Mouse (Mus musculus): ENCODE data around the gene Trmt1. TPM values are rescaled to one million over a fixed set of nuclear protein-coding genes. Genes with fewer than 3 reads are reported as not detected.
A peak's percentile ranks its signal among the peaks of the same experiment; 100 is the strongest.

Gene Trmt1
- polyA plus RNA-seq, 1 experiment from 2014 or later, result 27.7 TPM

DNA sequence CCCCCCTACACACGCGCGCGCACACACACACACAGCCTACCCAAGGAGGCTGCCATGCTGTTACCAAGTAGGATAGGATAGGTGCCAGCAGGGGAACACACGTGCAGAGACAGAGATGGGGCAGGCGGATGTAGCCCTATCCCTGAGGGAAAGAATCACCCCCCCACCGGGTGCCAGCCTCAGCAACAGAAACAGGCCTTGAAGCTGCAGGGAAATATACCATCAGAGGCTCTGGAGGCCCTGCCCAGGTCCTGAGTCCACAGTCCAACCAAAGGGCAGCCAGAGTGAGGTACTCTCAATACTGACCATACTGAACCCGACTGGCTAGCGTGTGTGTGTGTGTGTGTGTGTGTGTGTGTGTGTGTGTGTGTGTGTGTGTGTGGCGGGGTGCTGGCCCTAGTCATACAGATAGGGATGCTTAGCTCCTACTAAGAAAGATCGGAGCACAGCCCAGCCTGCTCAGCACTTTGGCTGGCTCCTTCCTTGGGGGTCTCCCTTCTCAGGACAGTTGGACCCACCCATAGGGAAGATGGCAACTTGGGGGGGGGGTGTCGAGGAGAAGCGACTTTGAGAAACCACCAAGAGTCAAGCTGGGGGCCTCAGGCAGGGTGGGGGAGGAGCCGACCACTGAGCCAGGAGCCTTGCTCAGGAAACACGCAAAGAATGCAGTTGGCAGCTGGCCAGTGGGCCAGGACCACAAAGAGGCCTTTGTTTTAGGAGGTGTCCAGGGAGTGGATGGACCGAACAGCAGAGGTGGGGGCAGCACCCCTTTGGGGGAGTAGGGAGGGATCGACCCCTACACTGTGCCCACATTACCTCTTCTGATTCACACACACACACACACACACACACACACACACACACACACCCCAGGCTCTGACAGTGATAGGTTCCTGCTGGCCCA, 57.7 kb downstream of the Trmt1 start:
- peaks cover 31% of the 10 kb centered on the region for H3K4me1 ChIP-seq (ENCODE audit: control insufficient read depth, low read depth, low read length)
- no peak overlapping the region for H3K4me3 ChIP-seq (ENCODE audit: low read depth, low read length)
- 32% methylated on average over 15 of the region's 17 CpGs for WGBS (ENCODE audit: insufficient replicate concordance)
- H3K9me3 ChIP-seq (replicated peaks; ENCODE audit: control insufficient read depth, low read length), result no peaks in the 10 kb centered on the region
- no peak overlapping the region for H3K4me2 ChIP-seq (ENCODE audit: low read depth, low read length)
- no peak overlapping the region for H3K27ac ChIP-seq (ENCODE audit: low read length)
- H3K36me3 ChIP-seq (ENCODE audit: control insufficient read depth, insufficient read depth), result no peaks in the 10 kb centered on the region
- H3K27me3 ChIP-seq (ENCODE audit: control insufficient read depth, insufficient read depth, low read depth, low read length), result peaks cover 14% of the 10 kb centered on the region
- H3K9ac ChIP-seq (ENCODE audit: low read depth, low read length), result no peak overlapping the region
- peak; percentile 54 for ATAC-seq (ENCODE audit: low read depth)

DNA sequence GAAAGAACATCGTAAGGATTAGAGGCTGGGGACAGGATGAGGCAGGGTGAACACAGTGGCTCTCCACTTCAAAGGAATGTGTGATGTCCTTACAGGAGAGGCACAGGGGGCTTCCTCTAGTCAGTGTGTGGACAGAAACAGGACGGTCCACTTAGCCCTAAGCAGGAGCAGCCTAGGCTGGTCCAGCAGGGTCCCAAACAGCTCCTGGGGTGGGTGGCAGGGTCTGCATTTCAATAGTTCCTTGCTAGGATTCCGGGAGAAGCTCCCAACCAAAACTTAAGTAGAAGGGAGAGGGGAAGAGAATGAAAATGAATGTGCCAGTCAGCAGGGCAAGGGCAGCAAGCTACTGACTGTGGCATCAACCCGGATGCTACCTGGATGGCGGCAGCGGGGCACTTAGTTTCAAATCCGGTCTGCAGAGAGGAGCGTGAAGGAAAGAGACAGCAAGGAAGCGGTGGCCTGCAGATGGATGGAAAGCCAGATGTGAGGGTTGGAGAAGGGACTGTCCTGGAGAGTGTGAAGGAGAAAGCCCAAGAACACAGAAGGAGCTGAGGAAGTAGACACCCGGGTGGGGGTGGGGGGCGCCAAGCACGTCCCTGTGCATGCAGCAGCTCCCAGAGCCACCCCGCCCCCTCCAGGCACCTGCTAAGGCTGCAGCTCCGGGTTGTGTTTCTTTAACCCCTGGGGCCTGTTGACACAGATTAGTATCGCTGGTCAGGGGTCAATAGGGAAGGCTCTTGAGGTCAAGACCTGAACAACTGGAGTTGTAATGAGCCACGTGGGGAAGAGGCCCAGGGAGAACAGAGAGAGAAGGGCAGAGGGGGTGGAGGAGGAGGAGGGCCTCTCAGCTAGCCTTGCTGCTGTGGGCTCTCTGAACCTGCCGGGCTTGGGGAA, 59.2 kb downstream of the Trmt1 start:
- no peak overlapping the region for H3K27ac ChIP-seq (ENCODE audit: low read length)
- no peak overlapping the region for H3K9ac ChIP-seq (ENCODE audit: low read depth, low read length)
- ATAC-seq (ENCODE audit: low read depth), result peak; percentile 62
- H3K4me1 ChIP-seq (ENCODE audit: control insufficient read depth, low read depth, low read length), result peaks cover 31% of the 10 kb centered on the region
- H3K27me3 ChIP-seq (ENCODE audit: control insufficient read depth, insufficient read depth, low read depth, low read length), result peaks cover 9% of the 10 kb centered on the region
- no peak overlapping the region for H3K4me2 ChIP-seq (ENCODE audit: low read depth, low read length)
- H3K4me3 ChIP-seq (ENCODE audit: low read depth, low read length), result no peak overlapping the region
- H3K36me3 ChIP-seq (ENCODE audit: control insufficient read depth, insufficient read depth), result no peaks in the 10 kb centered on the region
- H3K9me3 ChIP-seq (replicated peaks; ENCODE audit: control insufficient read depth, low read length), result no peaks in the 10 kb centered on the region
- 17% methylated on average over 17 of the region's 17 CpGs for WGBS (ENCODE audit: insufficient replicate concordance)

Other genes with a start within 250 kb of the Trmt1 start
- 17.3 and 20.3 TPM in 2 replicates for gene Ier2, start 23.5 kb upstream of the Trmt1 start, polyA plus RNA-seq (2015; fragmentation: Nextera tagmentation; extraction: Ambion mirVana)
- gene Nacc1, start 1.6 kb downstream of the Trmt1 start, polyA plus RNA-seq (2015; fragmentation: Nextera tagmentation; extraction: Ambion mirVana), result 5.4 and 6.3 TPM in 2 replicates
- gene Lyl1, start 15.2 kb downstream of the Trmt1 start, polyA plus RNA-seq (2015; fragmentation: Nextera tagmentation; extraction: Ambion mirVana), result 43.7 and 45.6 TPM in 2 replicates
- 7.0 and 7.8 TPM in 2 replicates for gene G430095P16Rik, start 36.7 kb downstream of the Trmt1 start, polyA plus RNA-seq (2015; fragmentation: Nextera tagmentation; extraction: Ambion mirVana)
- gene Nfix, start 114.0 kb downstream of the Trmt1 start, polyA plus RNA-seq (2015; fragmentation: Nextera tagmentation; extraction: Ambion mirVana), result 2.0 and 2.4 TPM in 2 replicates
- 2.5 and 3.0 TPM in 2 replicates for gene Dand5, start 136.5 kb downstream of the Trmt1 start, polyA plus RNA-seq (2015; fragmentation: Nextera tagmentation; extraction: Ambion mirVana)
- 41.5 and 41.9 TPM in 2 replicates for gene Gadd45gip1, start 145.2 kb downstream of the Trmt1 start, polyA plus RNA-seq (2015; fragmentation: Nextera tagmentation; extraction: Ambion mirVana)
- 294 and 307 TPM in 2 replicates for gene Rad23a, start 154.4 kb downstream of the Trmt1 start, polyA plus RNA-seq (2015; fragmentation: Nextera tagmentation; extraction: Ambion mirVana)
- 473 and 480 TPM in 2 replicates for gene Calr, start 160.6 kb downstream of the Trmt1 start, polyA plus RNA-seq (2015; fragmentation: Nextera tagmentation; extraction: Ambion mirVana)
- 52.7 and 53.1 TPM in 2 replicates for gene Farsa, start 170.7 kb downstream of the Trmt1 start, polyA plus RNA-seq (2015; fragmentation: Nextera tagmentation; extraction: Ambion mirVana)
- 41.2 and 47.8 TPM in 2 replicates for gene Syce2, start 185.8 kb downstream of the Trmt1 start, polyA plus RNA-seq (2015; fragmentation: Nextera tagmentation; extraction: Ambion mirVana)
- gene Gcdh, start 207.6 kb downstream of the Trmt1 start, polyA plus RNA-seq (2015; fragmentation: Nextera tagmentation; extraction: Ambion mirVana), result 65.7 and 73.0 TPM in 2 replicates
- gene Klf1, start 215.6 kb downstream of the Trmt1 start, polyA plus RNA-seq (2015; fragmentation: Nextera tagmentation; extraction: Ambion mirVana), result 394 and 409 TPM in 2 replicates
- 12.5 and 13.6 TPM in 2 replicates for gene Dnase2a, start 222.3 kb downstream of the Trmt1 start, polyA plus RNA-seq (2015; fragmentation: Nextera tagmentation; extraction: Ambion mirVana)